Mouse (Mus musculus): ENCODE results near the gene Tomm20. TPM values are rescaled to one million over a fixed set of nuclear protein-coding genes. Genes with fewer than 3 reads are reported as not detected.

Gene Tomm20
- polyA plus RNA-seq, 1 experiment from 2014 or later: 278 TPM

- H3K4me2 ChIP-seq (replicated peaks; ENCODE audit: low read depth): no peak overlapping the region
- H3K9ac ChIP-seq (ENCODE audit: low read depth, low read length): no peak overlapping the region
- no peak for ATAC-seq
- no peak overlapping the region for H3K4me3 ChIP-seq (ENCODE audit: low read depth, low read length)
- H3K9me3 ChIP-seq (ENCODE audit: control insufficient read depth): no peaks in the 10 kb centered on the region
- H3K4me1 ChIP-seq (replicated peaks; ENCODE audit: control insufficient read depth, insufficient read depth, low read length): 0 out of 2 replicates have a peak, but pooled peaks cover 6% of the 10 kb centered on the region
- no peaks in the 10 kb centered on the region for H3K27me3 ChIP-seq (replicated peaks; ENCODE audit: control insufficient read depth, insufficient read depth, low read length)
- H3K27ac ChIP-seq (ENCODE audit: low read depth, low read length): no peak overlapping the region
- WGBS: 77% methylated on average over 4 of the region's 4 CpGs
- TF ChIP-seq CTCF (IDR thresholded peaks at IDR 0.05; ENCODE audit: low read depth): no peak
- H3K36me3 ChIP-seq (ENCODE audit: control insufficient read depth, insufficient read depth): no peaks in the 10 kb centered on the region
These were observed 64.0 kb downstream of the Tomm20 start for GRCm38 (mm10) chr8:126881641-126882140.

Other genes starting within 250 kb of the Tomm20 start
- gene Rbm34, start 25.2 kb upstream of the Tomm20 start, polyA plus RNA-seq (2015; fragmentation: Nextera tagmentation; extraction: Ambion mirVana): 25.3 and 29.1 TPM in 2 replicates
- gene Pard3, start 118.0 kb upstream of the Tomm20 start, polyA plus RNA-seq (2015; fragmentation: Nextera tagmentation; extraction: Ambion mirVana): 12.5 and 14.2 TPM in 2 replicates

All from intestine, postnatal 0 days (tissue).